ENCODE assay signal across 25 mouse cellular contexts in the genomic region with DNA sequence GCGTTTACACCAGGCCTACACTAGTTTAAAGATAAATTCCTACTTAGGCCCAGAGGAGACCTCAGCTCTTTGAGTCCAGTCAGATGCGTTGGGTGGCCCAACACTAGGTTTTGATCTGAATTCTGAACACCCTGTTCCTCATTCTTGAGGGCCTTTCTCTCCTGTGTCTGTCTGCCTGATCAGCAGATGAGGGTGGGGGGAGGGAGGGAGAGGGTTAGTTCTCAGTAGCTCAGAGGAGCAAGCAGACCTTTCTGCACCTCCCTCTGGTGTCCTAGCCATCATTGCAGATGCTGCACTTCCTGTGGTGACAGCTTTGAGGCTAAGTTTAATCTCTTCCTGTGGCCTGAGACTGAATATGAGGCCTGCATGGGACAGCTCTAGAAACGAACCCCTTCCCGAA.
DNase-seq lines count a peak whose midpoint lies in the region; ATAC-seq lines count a peak whose summit lies in the region.
"Had no signal": no experiment of that assay in that cellular context is flagged by ENCODE, and none has a peak within 500 bp of the region (broad histone marks: within the 10 kb centered on the region; RNA-seq: fewer than 3 reads in every experiment).

No protein-coding gene starts in this region.

- 38% methylated on average over 4 of the region's 4 CpGs for WGBS in heart, embryonic 13.5 days
- 69% methylated on average over 4 of the region's 4 CpGs for WGBS in heart, embryonic 11.5 days (ENCODE audit: insufficient replicate concordance)
- WGBS in forebrain, embryonic 10.5 days = 74% methylated on average over 4 of the region's 4 CpGs

- no peak overlapping the region for H3K4me2 ChIP-seq in heart, embryonic 13.5 days
- H3K4me2 ChIP-seq in heart, embryonic 11.5 days = no peak overlapping the region
- H3K4me2 ChIP-seq: forebrain, embryonic 12.5 days; neural tube, embryonic 12.5 days had no signal

- H3K27ac ChIP-seq in heart, embryonic 13.5 days (replicated peaks) = 0 out of 2 replicates have a peak overlapping the region, but pooled peaks have one; percentile 5
- no peak overlapping the region for H3K27ac ChIP-seq in heart, embryonic 11.5 days (ENCODE audit: low read depth, low read length)
- H3K27ac ChIP-seq in forebrain, embryonic 10.5 days = no peak overlapping the region
- H3K27ac ChIP-seq: forebrain, embryonic 12.5 days; left cerebral cortex, adult 2 months; midbrain, embryonic 10.5 days; neural tube, embryonic 12.5 days had no signal

- peaks cover 48% of the 10 kb centered on the region for H3K4me1 ChIP-seq in heart, embryonic 13.5 days
- peaks cover 20% of the 10 kb centered on the region for H3K4me1 ChIP-seq in heart, embryonic 11.5 days (ENCODE audit: control insufficient read depth, insufficient read depth, low read length)
- H3K4me1 ChIP-seq in forebrain, embryonic 10.5 days = peaks cover 14% of the 10 kb centered on the region
- H3K4me1 ChIP-seq: forebrain, embryonic 12.5 days; neural tube, embryonic 12.5 days had no signal

- DNase-seq in thymus, postnatal 0 days (ENCODE audit: low spot score) = peak; percentile 29
- DNase-seq in thymus, postnatal 25 days = no peak
- no peak for DNase-seq in cerebellum, adult 18-20 months
- no peak for DNase-seq in forebrain, embryonic 10.5 days (ENCODE audit: extremely low spot score, low spot score)
- DNase-seq: adrenal gland, postnatal 10 days; cerebellum, adult 11 months; cerebellum, postnatal 14 days; gastrocnemius, postnatal 14 days; heart, postnatal 4 days; kidney, adult 2 months; kidney, postnatal 25 days; left cerebral cortex, postnatal 4 days; liver; lung, adult 18-20 months; lung, postnatal 36 days; right cerebral cortex, adult 18-20 months; thymus, adult 18-20 months had no signal

- H3K9me3 ChIP-seq in heart, embryonic 13.5 days = no peaks in the 10 kb centered on the region
- H3K9me3 ChIP-seq in heart, embryonic 11.5 days (replicated peaks; ENCODE audit: control insufficient read depth, low read length) = no peaks in the 10 kb centered on the region
- no peaks in the 10 kb centered on the region for H3K9me3 ChIP-seq in forebrain, embryonic 10.5 days
- H3K9me3 ChIP-seq: forebrain, embryonic 12.5 days; midbrain, embryonic 10.5 days; neural tube, embryonic 12.5 days had no signal

- no peak overlapping the region for H3K4me3 ChIP-seq in heart, embryonic 13.5 days
- H3K4me3 ChIP-seq in heart, embryonic 11.5 days (ENCODE audit: low read depth, low read length) = no peak overlapping the region
- no peak overlapping the region for H3K4me3 ChIP-seq in forebrain, embryonic 10.5 days
- H3K4me3 ChIP-seq: forebrain, embryonic 12.5 days; left cerebral cortex, adult 2 months; midbrain, embryonic 10.5 days; neural tube, embryonic 12.5 days had no signal

- H3K27me3 ChIP-seq in heart, embryonic 13.5 days (replicated peaks) = no peaks in the 10 kb centered on the region
- H3K27me3 ChIP-seq in heart, embryonic 11.5 days (ENCODE audit: control insufficient read depth, insufficient read depth, low read length) = no peaks in the 10 kb centered on the region
- no peaks in the 10 kb centered on the region for H3K27me3 ChIP-seq in forebrain, embryonic 10.5 days (ENCODE audit: poor library complexity, severe bottlenecking)
- H3K27me3 ChIP-seq: forebrain, embryonic 12.5 days; neural tube, embryonic 12.5 days; Patski had no signal

- H3K36me3 ChIP-seq in heart, embryonic 13.5 days = peaks cover 67% of the 10 kb centered on the region
- peaks cover 4% of the 10 kb centered on the region for H3K36me3 ChIP-seq in heart, embryonic 11.5 days (ENCODE audit: control insufficient read depth, insufficient read depth, low read length)
- H3K36me3 ChIP-seq in forebrain, embryonic 10.5 days (replicated peaks) = peaks cover 59% of the 10 kb centered on the region

- H3K9ac ChIP-seq in heart, embryonic 13.5 days = 0 out of 2 replicates have a peak overlapping the region, but pooled peaks have one; percentile 44
- H3K9ac ChIP-seq in heart, embryonic 11.5 days (ENCODE audit: low read depth, low read length) = no peak overlapping the region
- H3K9ac ChIP-seq: forebrain, embryonic 12.5 days; neural tube, embryonic 12.5 days had no signal

- ATAC-seq in heart, embryonic 13.5 days (ENCODE audit: extremely low read depth, insufficient number of reproducible peaks, low FRiP score, low TSS enrichment) = no peak
- ATAC-seq in heart, embryonic 11.5 days (replicated peaks; ENCODE audit: insufficient number of reproducible peaks, low FRiP score, low TSS enrichment) = no peak
- peak; percentile 53 for ATAC-seq in granulocyte monocyte progenitor cell, adult 5-6 weeks (replicated peaks; ENCODE audit: poor library complexity, severe bottlenecking)
